In the genomic region with DNA sequence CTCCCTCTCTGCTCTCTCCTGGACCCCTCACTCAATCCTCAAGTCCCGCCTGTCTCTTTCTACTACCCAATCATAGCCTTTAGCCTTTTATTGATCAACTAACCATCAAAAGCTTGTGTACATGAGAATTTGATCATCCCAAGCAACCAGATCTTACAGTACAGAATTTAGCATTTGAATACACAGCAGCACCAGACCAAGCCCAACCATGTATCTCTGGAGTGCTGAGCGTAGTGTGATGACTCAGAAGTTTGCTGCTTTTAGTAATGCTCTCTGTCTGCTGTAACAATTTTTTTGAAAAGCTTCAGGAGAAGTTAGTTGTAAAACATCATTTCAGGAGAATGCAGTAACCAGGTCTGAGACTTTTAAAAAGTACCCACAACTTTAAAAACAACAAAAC, we compare ENCODE assay signal across 12 mouse cellular contexts.
"Had no signal": no experiment of that assay in that cellular context is flagged by ENCODE, and none has a peak within 500 bp of the region (broad histone marks: within the 10 kb centered on the region; RNA-seq: fewer than 3 reads in every experiment).

No protein-coding gene starts in this region.

- DNase-seq: lung, adult 18-20 months; lung, embryonic 14.5 days; lung, postnatal 10 days; lung, postnatal 4 days; midbrain, embryonic 14.5 days; retina, postnatal 1 day; right cerebral cortex, adult 18-20 months; right cerebral cortex, postnatal 14 days; thymus, adult 2 months; thymus, postnatal 25 days; thymus, postnatal 4 days had no signal

- ATAC-seq: midbrain, embryonic 16.5 days had no signal
